Mouse (Mus musculus) lung, postnatal 14 days (tissue): Measurements from ENCODE around the gene Rrad.
A peak's percentile ranks its signal among the peaks of the same experiment; 100 is the strongest.

ENCODE experiments used
- DNase-seq: peaks from one replicate; pipeline ENCODE4 v3.0.0; 2021

Rrad gene

GRCm38 (mm10) chr8:104611613-104612012 lies 19.5 kb downstream of the Rrad start:
- no peak for DNase-seq

DNA sequence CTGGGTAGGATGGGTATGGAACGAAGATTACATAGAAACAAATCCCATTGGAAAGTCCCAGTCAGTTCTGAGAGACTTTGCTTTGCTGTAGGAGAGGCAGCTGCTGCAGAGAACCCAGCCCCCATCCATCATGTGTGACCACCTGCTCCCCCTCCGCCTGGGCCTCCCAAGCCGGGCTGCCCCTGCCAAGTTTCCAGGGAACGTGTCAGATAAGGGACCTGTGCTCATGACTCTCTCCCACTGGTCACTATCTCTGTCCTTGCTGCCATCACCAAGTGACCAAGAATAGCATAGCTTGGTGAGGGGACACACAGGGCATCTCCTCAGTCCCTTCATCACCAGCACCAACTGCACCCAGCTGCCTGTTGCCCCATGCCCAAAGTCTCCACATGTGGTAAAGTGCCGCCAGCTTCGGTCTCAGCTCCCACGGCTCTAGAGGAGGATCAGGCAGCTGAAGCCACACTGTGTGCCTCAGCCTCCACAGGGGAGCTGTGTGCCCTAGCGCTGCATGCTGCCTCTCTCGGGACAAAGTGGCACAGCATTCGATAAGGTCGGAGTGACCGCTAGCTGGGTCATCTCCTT lies 20.9 kb downstream of the Rrad start:
- DNase-seq, result no peak

DNA sequence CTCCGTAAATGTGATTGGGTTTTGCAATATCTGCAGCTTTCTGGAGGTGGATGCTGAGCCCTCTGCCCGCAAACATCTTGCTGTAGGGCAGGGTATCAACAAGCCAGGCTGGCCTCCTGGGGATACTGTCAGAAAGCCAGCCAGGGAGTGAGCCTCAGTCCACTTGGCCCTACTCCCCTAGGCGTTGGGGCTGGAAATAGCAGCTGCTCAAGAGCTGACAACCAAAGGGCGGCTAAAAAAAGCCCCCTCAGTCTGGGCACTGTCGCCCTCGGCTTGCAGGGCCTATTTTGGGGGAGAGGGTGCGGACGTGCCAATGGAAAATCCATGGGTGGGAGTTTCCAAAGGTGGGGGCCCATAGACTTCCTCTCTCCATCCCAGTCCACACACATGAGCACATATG lies 21.9 kb downstream of the Rrad start:
- no peak for DNase-seq

GRCm38 (mm10) chr8:104607944-104608343 lies 23.2 kb downstream of the Rrad start:
- DNase-seq, result no peak

DNA sequence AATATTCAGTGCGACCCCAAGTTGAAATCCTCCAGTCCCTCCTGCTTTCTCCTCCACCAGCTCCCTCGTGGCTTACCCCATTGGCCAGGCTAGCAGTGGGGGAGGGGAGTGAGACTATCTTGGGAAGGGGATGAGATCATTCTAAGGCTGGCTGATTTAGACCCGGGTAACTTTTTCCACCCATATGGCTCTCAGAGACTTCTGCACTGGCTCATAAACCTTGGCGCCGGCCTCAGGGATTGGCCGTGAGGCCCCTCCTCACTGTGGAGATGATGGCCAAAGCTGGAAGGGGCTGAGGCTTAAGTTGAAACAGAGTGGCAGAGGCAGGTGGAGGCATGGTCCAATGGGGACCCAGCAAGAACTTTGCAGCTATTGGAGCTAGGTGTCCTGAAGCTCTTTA lies 24.8 kb downstream of the Rrad start:
- DNase-seq, result peak; percentile 29

- DNase-seq, result no peak
These were observed 27.9 kb downstream of the Rrad start for GRCm38 (mm10) chr8:104603245-104603593.

DNA sequence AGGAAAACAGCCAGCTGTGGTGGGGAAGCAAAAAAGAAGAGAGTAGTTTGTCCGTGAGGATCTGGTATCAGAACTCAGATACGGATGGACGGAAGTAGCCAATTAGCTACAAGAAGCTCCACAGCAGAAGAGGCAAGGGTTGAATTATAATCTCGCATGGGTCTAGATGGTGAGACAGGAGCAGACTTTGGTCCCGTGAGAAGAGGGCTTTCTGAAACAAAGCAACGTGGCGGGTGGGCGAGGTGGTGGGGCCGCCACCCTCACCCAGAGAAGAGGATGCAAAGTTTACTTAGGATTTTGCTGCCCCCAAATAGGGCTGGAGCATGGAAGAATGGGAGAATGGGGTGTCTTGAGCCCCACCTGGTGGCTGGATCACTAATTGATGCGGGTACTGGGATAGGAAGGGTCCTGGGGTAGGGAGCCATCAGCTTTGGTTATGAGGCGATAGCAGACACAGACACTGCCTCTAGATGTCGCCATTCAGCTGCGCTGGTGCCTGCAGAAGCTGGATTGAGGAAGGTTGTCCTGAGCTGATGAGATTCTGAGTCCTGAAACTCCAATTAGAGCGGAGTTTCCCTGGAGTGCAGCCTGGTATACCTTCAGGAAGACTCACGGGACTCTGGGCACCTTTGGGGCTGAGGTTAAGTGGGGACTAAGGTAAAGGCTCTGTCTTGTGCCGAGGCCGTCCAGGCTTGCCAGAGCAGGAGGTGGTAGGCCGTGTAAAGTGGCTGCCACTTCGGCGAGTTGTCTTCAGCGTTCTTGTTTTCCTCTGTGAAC lies 28.5 kb downstream of the Rrad start:
- DNase-seq, result peak; percentile 88

GRCm38 (mm10) chr8:104601941-104602371 lies 29.2 kb downstream of the Rrad start:
- no peak for DNase-seq

GRCm38 (mm10) chr8:104601386-104601785 lies 29.7 kb downstream of the Rrad start:
- DNase-seq, result no peak

DNA sequence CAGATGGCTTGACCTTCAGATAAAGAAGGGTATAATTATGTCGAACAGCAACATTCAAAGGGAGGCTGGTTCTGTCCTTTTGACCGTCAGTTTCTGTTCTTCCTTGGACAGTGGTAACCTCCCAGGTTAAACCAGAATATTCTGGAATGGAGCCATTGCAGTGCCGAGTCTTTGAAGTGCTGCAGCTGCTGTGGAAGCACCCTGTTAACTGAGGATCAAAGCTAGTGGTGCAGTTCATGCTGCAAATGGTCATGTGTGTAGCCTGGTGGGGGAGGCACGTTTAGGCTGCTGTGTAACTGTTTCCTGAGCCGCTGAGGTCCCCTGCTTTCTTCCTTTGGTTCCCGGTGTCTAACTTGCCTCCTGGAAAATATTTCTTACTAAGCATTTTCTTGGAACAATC lies 32.6 kb downstream of the Rrad start:
- DNase-seq, result no peak

DNA sequence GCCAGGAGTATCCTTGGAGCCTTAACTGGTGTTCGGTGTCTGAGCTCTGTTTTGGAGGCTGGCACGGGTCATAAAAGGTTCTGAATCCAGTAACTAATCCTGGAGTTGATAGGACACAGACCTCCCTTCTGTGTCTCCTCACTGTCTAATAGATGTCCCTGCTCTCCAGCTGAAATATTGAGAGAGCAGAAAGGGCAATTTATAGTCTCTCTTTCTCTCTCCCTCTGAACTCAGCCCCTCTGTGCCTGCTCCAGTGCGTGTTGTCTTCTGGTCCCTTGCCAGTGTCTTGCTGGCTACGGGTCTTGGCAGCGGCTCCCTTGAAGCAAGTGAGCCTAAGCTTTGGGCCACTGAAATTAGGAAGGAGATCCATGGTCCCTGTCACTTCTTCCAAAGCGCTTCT lies 33.5 kb downstream of the Rrad start:
- no peak for DNase-seq

GRCm38 (mm10) chr8:104595773-104596536 lies 35.2 kb downstream of the Rrad start:
- DNase-seq, result no peak

GRCm38 (mm10) chr8:104594611-104595362 lies 36.3 kb downstream of the Rrad start:
- DNase-seq, result no peak

- DNase-seq, result no peak
These were observed 37.4 kb downstream of the Rrad start for GRCm38 (mm10) chr8:104593536-104594325.

GRCm38 (mm10) chr8:104592566-104592965 lies 38.6 kb downstream of the Rrad start:
- no peak for DNase-seq

GRCm38 (mm10) chr8:104591856-104592255 lies 39.3 kb downstream of the Rrad start:
- no peak for DNase-seq

DNA sequence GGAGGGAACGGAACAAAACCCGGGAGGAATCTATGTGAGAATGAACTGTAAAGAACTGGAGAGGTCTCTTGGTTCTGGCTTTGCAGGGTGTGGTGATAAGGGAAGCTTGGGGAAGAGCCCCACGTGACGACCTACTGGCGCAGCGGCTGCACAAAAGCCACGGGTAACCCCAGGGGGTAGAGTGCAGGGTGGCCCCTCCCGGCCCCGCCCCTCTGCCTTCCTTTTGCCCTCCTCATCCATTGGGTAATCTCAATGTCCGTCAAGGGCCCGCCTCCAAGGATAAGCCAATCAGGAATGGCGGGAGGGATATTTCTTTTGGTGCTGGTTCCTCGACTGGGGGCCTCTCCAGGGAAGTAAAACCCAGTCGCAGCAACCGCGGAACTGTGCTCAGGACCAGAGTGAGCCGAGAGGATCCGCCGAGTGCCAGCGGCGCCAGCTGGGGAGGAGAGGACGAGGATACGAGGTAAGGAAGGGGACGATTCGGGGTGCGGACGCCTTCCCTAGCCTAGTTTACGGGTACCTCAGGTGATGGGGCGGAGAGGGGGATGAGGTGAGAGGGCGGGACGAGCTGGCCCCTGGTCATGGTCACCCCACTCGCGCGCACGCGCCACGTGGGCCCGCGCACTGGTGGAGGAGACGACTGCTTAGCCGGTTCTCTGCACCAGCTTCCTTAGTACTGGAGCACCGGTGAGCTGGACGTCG lies 39.8 kb downstream of the Rrad start, which contains the start of gene Pdp2:
Gene Pdp2, plus strand, starts transcription at position 319 of the 702 bp plus-strand sequence.
- DNase-seq, result peak; percentile 91

- DNase-seq, result no peak
These were observed 40.8 kb downstream of the Rrad start for GRCm38 (mm10) chr8:104590284-104590683.

GRCm38 (mm10) chr8:104584522-104584921 lies 46.6 kb downstream of the Rrad start:
- DNase-seq, result no peak
